Mouse (Mus musculus) leukemia stem cell, adult 10-12 weeks (primary cell): ENCODE data around the gene Fry. TPM values are rescaled to one million over a fixed set of nuclear protein-coding genes. Genes with fewer than 3 reads are reported as not detected.

Experiments
- polyA plus RNA-seq: library from polyadenylated mRNA; stranded (reverse); fragments of >175 nt; gene quantifications from 2 replicates; pipeline ENCODE4 v1.2.3, GENCODE M21; 2012; ENCODE audit warnings: low replicate concordance

Gene Fry
- polyA plus RNA-seq = 1.7 and 6.8 TPM in 2 replicates

DNA sequence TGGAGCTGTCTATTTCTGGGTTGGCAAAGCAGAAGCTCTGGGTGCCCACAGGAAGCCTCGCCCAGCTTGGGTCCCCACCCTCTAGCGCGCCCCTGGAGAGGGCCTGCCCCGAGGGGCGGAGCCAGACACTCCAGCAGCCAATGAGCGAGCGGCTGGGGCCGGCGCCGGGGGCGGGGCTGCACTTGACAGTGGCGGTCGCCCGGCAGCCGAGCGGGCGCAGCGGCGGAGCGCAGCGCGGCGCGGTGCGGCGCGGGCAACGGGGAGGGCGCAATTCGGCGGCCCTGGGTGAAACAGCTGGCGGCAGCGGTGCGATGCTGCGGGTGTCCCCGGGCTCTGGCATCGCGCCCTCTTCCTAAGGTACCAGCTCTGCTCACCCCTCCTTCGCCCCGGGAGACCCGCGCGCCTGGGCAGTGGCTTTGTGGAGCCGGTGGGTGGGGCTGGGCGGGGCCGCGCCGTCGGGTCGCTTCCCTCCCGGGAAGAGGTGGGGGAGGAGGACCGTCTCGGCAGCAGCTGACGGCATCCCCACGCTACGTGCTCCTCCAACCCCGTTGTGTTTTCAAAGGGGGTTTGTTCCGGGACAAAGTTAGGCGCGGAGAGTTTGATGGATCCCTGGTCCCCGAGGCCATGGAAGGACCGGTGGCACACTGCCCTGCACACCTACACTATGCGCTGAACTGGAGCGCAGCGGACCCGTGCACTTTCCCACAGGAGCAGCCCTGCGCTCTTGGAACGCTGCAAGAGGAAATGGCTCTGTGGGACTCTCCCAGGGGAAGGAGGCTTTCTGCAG lies at the start of gene Fry:
Fry (plus strand) TSS at position 191 of the 787 bp plus-strand sequence.

DNA sequence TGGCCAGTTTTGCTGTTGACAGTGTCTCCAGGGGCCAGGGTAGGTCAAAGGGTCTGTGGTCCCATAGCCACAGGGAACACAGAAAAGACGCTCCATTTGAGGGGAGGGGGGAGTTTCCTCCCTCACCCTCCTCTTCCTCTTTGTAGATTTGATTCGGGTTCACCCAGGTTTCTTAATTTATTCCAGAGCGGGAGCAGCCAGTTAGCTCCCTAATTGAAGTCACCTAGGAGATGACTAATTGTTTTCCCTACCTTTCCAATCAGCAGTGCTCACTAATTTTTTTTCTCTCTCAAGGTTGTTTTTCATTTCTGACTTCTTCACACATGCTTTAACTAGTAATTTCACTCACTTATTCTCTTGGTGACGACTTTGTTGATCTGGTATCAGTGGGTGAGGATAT lies 399.6 kb downstream of the Fry start, which contains the start of gene Zar1l:
Zar1l (minus strand) TSS at position 101 of the 400 bp plus-strand sequence.

GRCm38 (mm10) chr5:150521937-150522866 lies 403.8 kb downstream of the Fry start, which contains the start of gene Brca2:
Gene Brca2, plus strand, starts transcription at chr5:150522630.

Other genes starting within 250 kb of the Fry start
- gene Rxfp2, start 100.0 kb upstream of the Fry start, polyA plus RNA-seq = not detected in 2 replicates